Mouse (Mus musculus): Measurements from ENCODE around the gene Pxmp4.

Gene Pxmp4

GRCm38 (mm10) chr2:154539720-154540119, 63.8 kb downstream of the Pxmp4 start:
- DNase-seq: peak; percentile 30

- no peak for DNase-seq
Observed at GRCm38 (mm10) chr2:154538710-154539109, 64.8 kb downstream of the Pxmp4 start.

GRCm38 (mm10) chr2:154538310-154538709, 65.2 kb downstream of the Pxmp4 start:
- DNase-seq: no peak
